Mouse (Mus musculus) regulatory T cell (primary cell): ENCODE measurements around the gene Ifrd2.

Source experiments
- in situ Hi-C: fragments of 300-600 bp; cut with MboI, MseI; formaldehyde crosslinking; loops from one replicate; pipeline ENCODE4 v1.15.1; 2025; ENCODE audit warnings: high pct_unique_total_duplicates

The Ifrd2 gene

GRCm38 (mm10) chr9:107586974-107587832 is at the start of gene Ifrd2:
Gene Ifrd2, plus strand, starts transcription at chr9:107587642.
- in situ Hi-C loops, result no loop called here

- in situ Hi-C loops, result no loop called here
Observed at GRCm38 (mm10) chr9:107538231-107538630, 49.2 kb upstream of the Ifrd2 start.

GRCm38 (mm10) chr9:107538711-107539110 is 48.7 kb upstream of the Ifrd2 start:
- in situ Hi-C loops, result no loop called here

GRCm38 (mm10) chr9:107539940-107540339 is 47.5 kb upstream of the Ifrd2 start:
- in situ Hi-C loops, result loop anchor here (10.0 kb wide), 1 partner anchor 1175 kb away; the partner anchor contains the start of gene Dusp7

GRCm38 (mm10) chr9:107540420-107540819 is 47.0 kb upstream of the Ifrd2 start:
- in situ Hi-C loops, result loop anchor here (10.0 kb wide), 1 partner anchor 1176 kb away; the partner anchor contains the start of gene Dusp7

GRCm38 (mm10) chr9:107541005-107541404 is 46.4 kb upstream of the Ifrd2 start:
- in situ Hi-C loops, result loop anchor here (10.0 kb wide), 1 partner anchor 1176 kb away; the partner anchor contains the start of gene Dusp7

- in situ Hi-C loops, result loop anchor here (10.0 kb wide), 1 partner anchor 1177 kb away; the partner anchor contains the start of gene Dusp7
Observed at GRCm38 (mm10) chr9:107541474-107542351, 45.7 kb upstream of the Ifrd2 start, which contains the start of the genes Cyb561d2 and Nprl2. Gene Cyb561d2, minus strand, starts transcription at chr9:107542193. Gene Nprl2, plus strand, starts transcription at chr9:107542226.

GRCm38 (mm10) chr9:107542352-107542686 is 45.1 kb upstream of the Ifrd2 start:
- in situ Hi-C loops, result loop anchor here (10.0 kb wide), 1 partner anchor 1178 kb away; the partner anchor contains the start of gene Dusp7

GRCm38 (mm10) chr9:107542721-107543120 is 44.7 kb upstream of the Ifrd2 start:
- in situ Hi-C loops, result loop anchor here (10.0 kb wide), 1 partner anchor 1178 kb away; the partner anchor contains the start of gene Dusp7

- in situ Hi-C loops, result loop anchor here (10.0 kb wide), 1 partner anchor 1178 kb away; the partner anchor contains the start of gene Dusp7
Observed at GRCm38 (mm10) chr9:107543299-107543698, 44.1 kb upstream of the Ifrd2 start.

GRCm38 (mm10) chr9:107544196-107544700 is 43.2 kb upstream of the Ifrd2 start:
- in situ Hi-C loops, result loop anchor here (10.0 kb wide), 1 partner anchor 1179 kb away; the partner anchor contains the start of gene Dusp7

- in situ Hi-C loops, result loop anchor here (10.0 kb wide), 1 partner anchor 1180 kb away; the partner anchor contains the start of gene Dusp7
Observed at GRCm38 (mm10) chr9:107544729-107545128, 42.7 kb upstream of the Ifrd2 start.

GRCm38 (mm10) chr9:107545199-107545598 is 42.2 kb upstream of the Ifrd2 start:
- in situ Hi-C loops, result loop anchor here (10.0 kb wide), 1 partner anchor 1180 kb away; the partner anchor contains the start of gene Dusp7

- in situ Hi-C loops, result loop anchor here (10.0 kb wide), 1 partner anchor 1181 kb away; the partner anchor contains the start of gene Dusp7
Observed at GRCm38 (mm10) chr9:107545602-107546001, 41.8 kb upstream of the Ifrd2 start.

GRCm38 (mm10) chr9:107547026-107547425 is 40.4 kb upstream of the Ifrd2 start, which contains the start of gene Zmynd10:
Gene Zmynd10, plus strand, starts transcription at chr9:107547298.
- in situ Hi-C loops, result loop anchor here (10.0 kb wide), 1 partner anchor 1182 kb away; the partner anchor contains the start of gene Dusp7

- in situ Hi-C loops, result loop anchor here (10.0 kb wide), 1 partner anchor 1183 kb away; the partner anchor contains the start of gene Dusp7
Observed at GRCm38 (mm10) chr9:107547957-107548356, 39.5 kb upstream of the Ifrd2 start.

GRCm38 (mm10) chr9:107548820-107549219 is 38.6 kb upstream of the Ifrd2 start:
- in situ Hi-C loops, result loop anchor here (10.0 kb wide), 1 partner anchor 1184 kb away; the partner anchor contains the start of gene Dusp7

GRCm38 (mm10) chr9:107549297-107550074 is 38.0 kb upstream of the Ifrd2 start:
- in situ Hi-C loops, result loop anchor here (5.0 to 10.0 kb wide), 2 partner anchors 323 to 1185 kb away; partner anchors contain the start of genes Dusp7 and Rbm6

- in situ Hi-C loops, result loop anchor here (5.0 kb wide), 1 partner anchor 322 kb away; the partner anchor contains the start of gene Rbm6
Observed at GRCm38 (mm10) chr9:107550491-107551116, 36.8 kb upstream of the Ifrd2 start.
